Mouse (Mus musculus): Measurements from ENCODE around the gene Lgi2. TPM values are rescaled to one million over a fixed set of nuclear protein-coding genes. Genes with fewer than 3 reads are reported as not detected.

Lgi2 gene
- polyA plus RNA-seq, 1 experiment from 2014 or later: 1.4 TPM

DNA sequence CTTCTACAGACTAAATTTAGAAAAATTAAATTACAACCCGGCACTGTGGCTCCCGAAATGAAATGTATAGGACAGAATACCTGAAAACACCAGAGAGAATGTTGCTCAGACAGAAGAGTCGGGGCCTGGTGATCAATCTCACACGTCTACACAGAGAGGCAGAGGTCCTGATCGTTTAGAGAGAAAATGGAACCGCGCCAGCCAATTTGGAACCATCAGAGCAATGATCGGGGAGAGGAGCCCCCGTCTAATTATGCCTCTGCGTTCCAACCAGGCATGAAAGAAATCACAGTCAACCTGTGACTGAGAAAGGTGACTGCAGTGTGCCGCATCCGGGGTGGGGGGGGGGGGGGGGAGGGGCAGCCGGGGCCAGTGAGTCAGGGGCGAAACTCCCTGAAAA, 70.6 kb downstream of the Lgi2 start:
- ATAC-seq: peak; percentile 37; the same call in 1 of the 2 replicates
- WGBS: 37% methylated on average over 12 of the region's 14 CpGs
- Histone ChIP-seq H3K36me3 (ENCODE audit: control insufficient read depth, insufficient read depth, low read length) (no peaks in the 10 kb centered on the region), H3K9ac (ENCODE audit: low read length) (no peak overlapping the region), H3K4me2 (ENCODE audit: low read length) (no peak overlapping the region), H3K27me3 (replicated peaks; ENCODE audit: control insufficient read depth, insufficient read depth, low read length) (no peaks in the 10 kb centered on the region), H3K4me1 (ENCODE audit: control insufficient read depth, insufficient read depth, low read length) (no peaks in the 10 kb centered on the region), H3K9me3 (replicated peaks; ENCODE audit: control insufficient read depth, low read length) (no peaks in the 10 kb centered on the region), H3K27ac (ENCODE audit: low read depth, low read length) (no peak overlapping the region), H3K4me3 (ENCODE audit: low read depth, low read length) (no peak overlapping the region)
- DNase-seq (ENCODE audit: low spot score): peak; percentile 61

- Histone ChIP-seq H3K4me2 (ENCODE audit: low read length) (no peak overlapping the region), H3K27me3 (replicated peaks; ENCODE audit: control insufficient read depth, insufficient read depth, low read length) (no peaks in the 10 kb centered on the region), H3K4me3 (ENCODE audit: low read depth, low read length) (no peak overlapping the region), H3K27ac (ENCODE audit: low read depth, low read length) (no peak overlapping the region), H3K4me1 (ENCODE audit: control insufficient read depth, insufficient read depth, low read length) (no peaks in the 10 kb centered on the region), H3K36me3 (ENCODE audit: control insufficient read depth, insufficient read depth, low read length) (no peaks in the 10 kb centered on the region), H3K9ac (ENCODE audit: low read length) (no peak overlapping the region), H3K9me3 (replicated peaks; ENCODE audit: control insufficient read depth, low read length) (no peaks in the 10 kb centered on the region)
- WGBS: 87% methylated on average over 6 of the region's 6 CpGs
- DNase-seq (ENCODE audit: low spot score): no peak
- no peak for ATAC-seq
These were observed 74.8 kb downstream of the Lgi2 start for GRCm38 (mm10) chr5:52491496-52491895.

DNA sequence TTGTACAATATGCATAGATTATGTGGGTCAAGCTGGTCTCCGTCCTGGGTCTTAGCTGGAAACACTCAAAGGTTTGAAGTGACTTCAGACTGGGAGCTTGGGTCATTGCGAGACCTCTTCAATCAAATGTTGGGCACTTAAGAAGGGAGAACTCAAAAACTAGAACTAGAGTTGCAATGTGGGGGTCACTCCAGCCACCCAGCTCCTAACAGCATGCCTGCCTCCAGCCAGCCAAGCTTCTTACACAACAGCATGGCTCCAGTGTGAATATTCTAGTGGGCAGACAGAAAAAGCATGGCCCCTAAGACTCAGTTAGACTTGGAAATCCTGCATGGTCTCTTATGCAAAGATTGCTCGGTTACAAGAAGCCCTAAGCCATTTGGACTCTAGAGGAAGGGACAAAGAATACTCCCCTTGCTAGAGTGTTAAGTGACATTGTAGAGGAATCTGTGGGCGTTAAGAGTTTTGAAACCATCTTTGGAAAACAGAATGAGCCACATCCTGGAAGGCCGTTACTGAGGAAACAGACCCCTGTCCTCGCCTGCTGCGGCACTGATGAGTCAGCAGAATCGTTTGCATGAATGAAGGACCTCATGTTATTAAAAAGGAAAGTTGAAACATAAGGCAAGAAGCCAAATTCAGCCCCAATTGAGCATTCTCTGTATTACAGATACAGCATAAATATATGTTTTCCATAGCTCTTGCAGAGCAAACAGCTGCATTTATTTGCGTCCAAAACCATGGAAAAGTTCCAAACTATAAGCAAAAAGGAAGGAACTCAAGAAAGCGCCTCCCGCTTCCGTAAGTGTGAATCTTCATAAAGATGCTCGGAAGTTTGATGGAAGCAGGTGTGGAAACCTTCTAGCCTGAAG, 78.5 kb downstream of the Lgi2 start:
- Histone ChIP-seq H3K9me3 (replicated peaks; ENCODE audit: control insufficient read depth, low read length) (no peaks in the 10 kb centered on the region), H3K4me2 (ENCODE audit: low read length) (no peak overlapping the region), H3K27me3 (replicated peaks; ENCODE audit: control insufficient read depth, insufficient read depth, low read length) (no peaks in the 10 kb centered on the region), H3K4me3 (ENCODE audit: low read depth, low read length) (no peak overlapping the region), H3K27ac (ENCODE audit: low read depth, low read length) (no peak overlapping the region), H3K4me1 (ENCODE audit: control insufficient read depth, insufficient read depth, low read length) (no peaks in the 10 kb centered on the region), H3K36me3 (ENCODE audit: control insufficient read depth, insufficient read depth, low read length) (no peaks in the 10 kb centered on the region), H3K9ac (ENCODE audit: low read length) (no peak overlapping the region)
- 85% methylated on average over 13 of the region's 13 CpGs for WGBS
- no peak for DNase-seq (ENCODE audit: low spot score)
- no peak for ATAC-seq

Other genes with a start within 250 kb of the Lgi2 start
- 0.97 and 1.6 TPM in 2 replicates for gene Sod3, start 202.7 kb downstream of the Lgi2 start, polyA plus RNA-seq (2014; fragmentation: Nextera tagmentation; extraction: Ambion mirVana)
- gene Ccdc149, start 94.9 kb downstream of the Lgi2 start, polyA plus RNA-seq (2014; fragmentation: Nextera tagmentation; extraction: Ambion mirVana): 8.5 and 9.6 TPM in 2 replicates
- gene Sepsecs, start 103.2 kb upstream of the Lgi2 start, polyA plus RNA-seq (2014; fragmentation: Nextera tagmentation; extraction: Ambion mirVana): 6.8 and 8.2 TPM in 2 replicates
- gene Pi4k2b, start 175.1 kb upstream of the Lgi2 start, polyA plus RNA-seq (2014; fragmentation: Nextera tagmentation; extraction: Ambion mirVana): 6.7 and 8.0 TPM in 2 replicates
- 9.8 and 11.9 TPM in 2 replicates for gene Zcchc4, start 208.9 kb upstream of the Lgi2 start, polyA plus RNA-seq (2014; fragmentation: Nextera tagmentation; extraction: Ambion mirVana)